Mouse (Mus musculus) embryonic facial prominence, embryonic 12.5 days (tissue): ENCODE data around the gene Rad9b. TPM values are rescaled to one million over a fixed set of nuclear protein-coding genes. Genes with fewer than 3 reads are reported as not detected.

Experiments
- ATAC-seq: fragments of 200-750 bp; cut with Nextera tagmentation; 2 replicates; pipeline ENCODE4 v1.8.0; 2017; ENCODE audit not compliant: insufficient number of reproducible peaks, insufficient read depth, low FRiP score, low TSS enrichment
- H3K27ac ChIP-seq: fragments of 300-500 bp; sonication (generic); 2 replicates; pipeline ENCODE4 v1.5.1; 2016; ENCODE audit warnings: mild to moderate bottlenecking
- H3K27me3 ChIP-seq: fragments of 300-500 bp; sonication (generic); 2 replicates; pipeline ENCODE4 v1.6.1; 2016; ENCODE audit warnings: mild to moderate bottlenecking, moderate library complexity
- H3K36me3 ChIP-seq: fragments of 300-500 bp; sonication (generic); 2 replicates; pipeline ENCODE4 v1.6.1; 2016; ENCODE audit warnings: mild to moderate bottlenecking
- H3K4me1 ChIP-seq: fragments of 300-500 bp; sonication (generic); 2 replicates; pipeline ENCODE4 v1.6.1; 2016
- H3K4me2 ChIP-seq: fragments of 300-500 bp; sonication (generic); replicated peaks from 2 replicates; pipeline ENCODE4 v1.6.1; 2016; ENCODE audit warnings: mild to moderate bottlenecking, moderate library complexity
- H3K4me3 ChIP-seq: fragments of 300-500 bp; sonication (generic); 2 replicates; pipeline ENCODE4 v1.5.1; 2016; ENCODE audit warnings: mild to moderate bottlenecking
- H3K9ac ChIP-seq: fragments of 300-500 bp; sonication (generic); 2 replicates; pipeline ENCODE4 v1.6.1; 2016; ENCODE audit warnings: mild to moderate bottlenecking, moderate library complexity
- H3K9me3 ChIP-seq: fragments of 300-500 bp; sonication (generic); 2 replicates; pipeline ENCODE4 v1.6.1; 2016; ENCODE audit warnings: mild to moderate bottlenecking, moderate library complexity
- WGBS: fragments of 180-500 bp; shearing (Covaris S2); methylation state at CpG from one replicate; pipeline ENCODE4 v1.1.7; 2016; 5-methylcytosine and 5-hydroxymethylcytosine counted together
- polyA plus RNA-seq: library from polyadenylated mRNA; unstranded; fragments of >200 nt; fragmentation: Nextera tagmentation; extraction: Ambion mirVana; gene quantifications from 2 replicates; pipeline ENCODE4 v1.2.1, GENCODE M21; 2016

The Rad9b gene
- polyA plus RNA-seq, 1 experiment from 2014 or later, result 17.1 TPM

DNA sequence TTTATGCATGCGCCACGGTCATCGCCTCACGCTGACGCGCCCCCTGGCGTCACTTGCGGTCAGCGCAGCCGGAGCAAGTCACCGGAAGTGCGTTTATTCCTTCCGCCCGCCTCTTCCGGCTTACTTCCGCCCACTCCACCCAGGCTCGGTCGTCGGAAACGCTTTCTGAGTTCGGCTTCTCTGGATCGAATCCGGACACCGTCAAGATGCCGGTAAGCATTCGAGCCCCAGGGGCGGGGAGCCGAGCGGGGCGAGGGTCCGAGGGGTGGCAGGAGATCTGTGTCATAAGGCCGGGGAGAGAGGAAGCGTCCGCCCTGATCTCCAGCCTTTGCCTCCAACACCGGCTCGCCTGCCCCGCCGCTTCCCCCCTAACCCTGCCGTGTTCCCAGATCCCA lies 37.8 kb upstream of the Rad9b start, which contains the start of gene Arpc3:
Arpc3 (plus strand) TSS at position 93 of the 395 bp plus-strand sequence.
- H3K9me3 ChIP-seq, result no peaks in the 10 kb centered on the region
- no peaks in the 10 kb centered on the region for H3K27me3 ChIP-seq
- H3K4me1 ChIP-seq, result peaks cover 11% of the 10 kb centered on the region
- peak within 1 kb of the TSS; percentile 82 for H3K4me3 ChIP-seq
- WGBS, result 0% methylated on average over 37 of the region's 39 CpGs
- H3K4me2 ChIP-seq, result peak within 1 kb of the TSS; percentile 91
- H3K27ac ChIP-seq, result 0 out of 2 replicates have a peak within 1 kb of the TSS, but pooled peaks have one; percentile 36
- 0 out of 2 replicates have a peak, but pooled peaks have one; percentile 70 for ATAC-seq
- peak within 1 kb of the TSS; percentile 76 for H3K9ac ChIP-seq
- peaks cover 10% of the 10 kb centered on the region; the same call in 1 of the 2 replicates for H3K36me3 ChIP-seq

DNA sequence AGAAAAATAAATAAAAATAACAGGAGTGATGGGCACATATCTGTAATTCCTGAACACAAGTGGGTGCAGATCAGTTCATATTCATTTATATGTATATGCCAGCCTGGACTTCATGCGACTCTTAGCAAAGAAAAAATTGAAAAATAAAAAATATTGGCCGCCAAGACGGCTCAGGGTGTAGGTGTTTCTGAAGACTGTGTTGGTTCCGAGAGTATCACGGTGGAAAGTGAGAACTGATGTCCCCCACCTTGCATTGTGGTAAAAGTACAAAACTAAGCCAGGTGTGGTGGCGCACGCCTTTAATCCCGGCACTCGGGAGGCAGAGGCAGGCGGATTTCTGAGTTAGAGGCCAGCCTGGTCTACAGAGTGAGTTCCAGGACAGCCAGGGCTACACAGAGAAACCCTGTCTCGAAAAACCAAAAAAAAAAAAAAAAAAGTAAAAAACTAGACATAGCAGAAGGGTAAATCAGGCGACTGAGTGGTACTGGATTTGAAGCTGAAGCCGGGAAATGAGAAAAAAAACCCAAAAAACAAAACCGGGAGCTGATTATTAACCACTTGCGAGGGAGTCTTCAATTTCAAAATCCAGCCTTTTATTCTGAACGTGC lies 37.2 kb upstream of the Rad9b start:
- H3K36me3 ChIP-seq, result peaks cover 6% of the 10 kb centered on the region; the same call in 1 of the 2 replicates
- no peak overlapping the region for H3K9ac ChIP-seq
- no peaks in the 10 kb centered on the region for H3K27me3 ChIP-seq
- peak overlapping the region; percentile 91; the same call in 1 of the 2 replicates for H3K4me2 ChIP-seq
- H3K27ac ChIP-seq, result no peak overlapping the region
- H3K4me3 ChIP-seq, result peak overlapping the region; percentile 82
- ATAC-seq, result no peak
- 49% methylated on average over 16 of the region's 16 CpGs for whole genome bisulfite sequencing
- H3K4me1 ChIP-seq, result peaks cover 11% of the 10 kb centered on the region
- H3K9me3 ChIP-seq, result no peaks in the 10 kb centered on the region

GRCm38 (mm10) chr5:122390671-122391070 lies 36.6 kb upstream of the Rad9b start:
- Histone ChIP-seq H3K36me3 (peaks cover 6% of the 10 kb centered on the region; the same call in 1 of the 2 replicates), H3K9me3 (no peaks in the 10 kb centered on the region), H3K4me1 (peaks cover 11% of the 10 kb centered on the region), H3K9ac (no peak overlapping the region), H3K4me2 (no peak overlapping the region), H3K27ac (no peak overlapping the region), H3K4me3 (no peak overlapping the region), H3K27me3 (no peaks in the 10 kb centered on the region)
- no peak; the same call in 1 of the 2 replicates for ATAC-seq

GRCm38 (mm10) chr5:122390006-122390405 lies 36.0 kb upstream of the Rad9b start:
- Histone ChIP-seq H3K27ac (no peak overlapping the region), H3K4me3 (no peak overlapping the region), H3K4me1 (peaks cover 11% of the 10 kb centered on the region), H3K27me3 (no peaks in the 10 kb centered on the region), H3K4me2 (no peak overlapping the region), H3K36me3 (0 out of 2 replicates have a peak, but pooled peaks cover 3% of the 10 kb centered on the region), H3K9ac (no peak overlapping the region), H3K9me3 (no peaks in the 10 kb centered on the region)
- 90% methylated on average over 5 of the region's 5 CpGs for WGBS
- no peak for ATAC-seq

DNA sequence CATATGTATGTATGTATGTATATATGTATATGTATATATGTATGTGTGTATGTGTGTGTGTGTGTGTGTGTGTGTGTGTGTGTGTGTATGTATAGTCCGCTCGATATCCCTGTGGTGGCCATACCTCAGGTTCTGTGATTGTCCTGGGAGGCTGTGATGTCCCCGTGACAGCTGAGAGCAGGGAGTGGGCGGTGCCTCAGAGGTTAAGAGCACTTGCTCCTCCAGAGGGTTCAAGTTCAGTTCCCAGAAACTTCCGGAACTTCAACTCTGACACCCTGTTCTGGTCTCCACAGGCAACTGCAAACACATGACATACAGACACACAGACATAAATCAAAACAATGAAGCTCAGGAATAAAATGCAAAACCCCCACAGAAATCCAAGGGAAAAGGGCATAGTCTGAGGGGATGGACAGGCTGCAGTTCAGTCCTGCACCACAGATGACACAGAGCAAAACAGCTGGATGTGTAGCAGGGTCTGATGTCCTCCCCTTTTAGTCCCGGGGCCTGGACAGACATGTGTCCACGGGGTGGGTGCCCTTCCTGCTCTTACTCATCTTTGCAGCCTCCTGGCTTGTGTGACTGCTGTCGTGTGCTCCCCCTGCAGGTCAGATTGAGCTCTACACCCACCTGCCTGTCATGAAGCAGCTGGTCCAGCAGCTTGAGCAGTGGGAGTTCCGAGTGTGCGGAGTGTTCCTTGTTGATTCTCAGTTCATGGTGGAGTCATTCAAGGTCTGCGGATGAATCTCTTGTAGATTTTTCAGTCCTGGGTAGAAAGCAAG lies 25.5 kb upstream of the Rad9b start:
- peak; percentile 56; the same call in 1 of the 2 replicates for ATAC-seq

GRCm38 (mm10) chr5:122378171-122378570 lies 24.1 kb upstream of the Rad9b start:
- peaks cover 6% of the 10 kb centered on the region for H3K4me1 ChIP-seq
- no peak overlapping the region for H3K9ac ChIP-seq
- no peak overlapping the region for H3K27ac ChIP-seq
- ATAC-seq, result no peak
- peaks cover 49% of the 10 kb centered on the region for H3K36me3 ChIP-seq
- WGBS, result 92% methylated on average over 12 of the region's 12 CpGs
- no peak overlapping the region for H3K4me3 ChIP-seq
- no peak overlapping the region for H3K4me2 ChIP-seq
- H3K27me3 ChIP-seq, result no peaks in the 10 kb centered on the region
- H3K9me3 ChIP-seq, result no peaks in the 10 kb centered on the region

More for the DNA sequence above, 25.5 kb upstream of the Rad9b start:
- Histone ChIP-seq H3K4me3 (no peak overlapping the region), H3K36me3 (peaks cover 46% of the 10 kb centered on the region), H3K4me2 (no peak overlapping the region), H3K9ac (no peak overlapping the region), H3K27ac (no peak overlapping the region), H3K4me1 (no peaks in the 10 kb centered on the region), H3K27me3 (no peaks in the 10 kb centered on the region), H3K9me3 (no peaks in the 10 kb centered on the region)
- WGBS, result 63% methylated on average over 11 of the region's 11 CpGs

GRCm38 (mm10) chr5:122377101-122377833 lies 23.2 kb upstream of the Rad9b start:
- H3K27me3 ChIP-seq, result no peaks in the 10 kb centered on the region
- WGBS, result 92% methylated on average over 4 of the region's 4 CpGs
- H3K9me3 ChIP-seq, result no peaks in the 10 kb centered on the region
- ATAC-seq, result no peak
- no peak overlapping the region for H3K9ac ChIP-seq
- H3K4me1 ChIP-seq, result peaks cover 10% of the 10 kb centered on the region
- H3K36me3 ChIP-seq, result peaks cover 45% of the 10 kb centered on the region
- no peak overlapping the region for H3K4me2 ChIP-seq
- no peak overlapping the region for H3K4me3 ChIP-seq
- no peak overlapping the region for H3K27ac ChIP-seq

GRCm38 (mm10) chr5:122372878-122373277 lies 18.8 kb upstream of the Rad9b start:
- ATAC-seq, result no peak
- Histone ChIP-seq H3K9ac (peak overlapping the region; percentile 84), H3K36me3 (peaks cover 25% of the 10 kb centered on the region)

DNA sequence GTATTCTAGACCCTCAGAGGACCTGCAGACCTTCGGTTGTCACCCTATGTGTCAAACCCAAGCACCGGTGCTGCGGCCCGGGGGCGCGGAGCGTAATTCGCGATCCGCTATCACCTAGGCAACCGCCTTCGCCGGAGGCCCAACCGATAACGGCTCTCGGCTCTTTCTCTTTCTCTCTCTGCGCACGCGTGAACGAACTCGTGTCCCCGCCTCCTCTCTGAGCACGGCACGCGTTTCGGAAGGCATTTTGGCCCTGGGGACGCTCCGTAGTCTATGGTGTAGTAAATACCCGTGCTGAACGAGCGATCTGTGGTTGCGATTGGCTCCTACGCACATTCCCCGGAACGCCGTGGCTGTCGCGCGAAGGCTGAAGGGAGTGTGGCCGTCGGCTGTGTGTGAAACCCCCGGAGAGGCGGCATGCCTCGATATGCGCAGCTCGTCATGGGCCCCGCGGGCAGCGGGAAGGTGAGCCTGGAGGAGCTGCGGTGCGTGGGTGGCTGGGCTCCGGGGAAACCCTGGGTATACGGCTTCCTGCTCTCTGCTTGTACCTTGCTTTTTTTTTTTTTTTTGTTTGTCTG lies 18.2 kb upstream of the Rad9b start, which contains the start of gene Fam216a:
Fam216a (minus strand) TSS at position 173 of the 578 bp plus-strand sequence.
- Histone ChIP-seq H3K9me3 (no peaks in the 10 kb centered on the region), H3K4me3 (peak within 1 kb of the TSS; percentile 77), H3K27me3 (no peaks in the 10 kb centered on the region), H3K4me1 (peaks cover 16% of the 10 kb centered on the region), H3K4me2 (peak within 1 kb of the TSS; percentile 72), H3K36me3 (peaks cover 31% of the 10 kb centered on the region), H3K27ac (peak within 1 kb of the TSS; percentile 97), H3K9ac (peak within 1 kb of the TSS; percentile 84)
- peak; percentile 92 for ATAC-seq
- under 1% methylated on average over 53 of the region's 53 CpGs for WGBS

More at GRCm38 (mm10) chr5:122372878-122373277, 18.8 kb upstream of the Rad9b start:
- peak overlapping the region; percentile 72 for H3K4me2 ChIP-seq
- WGBS, result 7% methylated on average over 5 of the region's 5 CpGs
- H3K4me3 ChIP-seq, result peak overlapping the region; percentile 77
- H3K9me3 ChIP-seq, result no peaks in the 10 kb centered on the region
- H3K4me1 ChIP-seq, result peaks cover 16% of the 10 kb centered on the region
- H3K27me3 ChIP-seq, result no peaks in the 10 kb centered on the region
- H3K27ac ChIP-seq, result peak overlapping the region; percentile 97; the same call in 1 of the 2 replicates

- H3K36me3 ChIP-seq, result peaks cover 37% of the 10 kb centered on the region
- no peaks in the 10 kb centered on the region for H3K9me3 ChIP-seq
- H3K4me3 ChIP-seq, result peak within 1 kb of the TSS; percentile 77
- no peaks in the 10 kb centered on the region for H3K27me3 ChIP-seq
- peak within 1 kb of the TSS; percentile 97 for H3K27ac ChIP-seq
- peaks cover 16% of the 10 kb centered on the region for H3K4me1 ChIP-seq
- H3K9ac ChIP-seq, result peak within 1 kb of the TSS; percentile 84
- H3K4me2 ChIP-seq, result peak within 1 kb of the TSS; percentile 72
- 1% methylated on average over 25 of the region's 46 CpGs for WGBS
- peak; percentile 79 for ATAC-seq
Observed at GRCm38 (mm10) chr5:122371591-122372191, 17.7 kb upstream of the Rad9b start, which contains the start of gene Gpn3. Gene Gpn3 (plus strand): TSS chr5:122371876.
